Mouse (Mus musculus) liver, adult 2 months (tissue): ENCODE data around the gene Purb. TPM values are rescaled to one million over a fixed set of nuclear protein-coding genes. Genes with fewer than 3 reads are reported as not detected.

Experiments used
- DNase-seq: peaks from one replicate; pipeline ENCODE4 v3.0.0-alpha.2; 2011; ENCODE audit warnings: low read depth, low spot score; ENCODE audit errors: extremely low read depth
- H3K27ac ChIP-seq: fragments of 200-500 bp; replicated peaks from 2 replicates; pipeline ENCODE4 v1.5.1; 2012; ENCODE audit warnings: low read depth, mild to moderate bottlenecking, control low read depth, inconsistent platforms, low read length; ENCODE audit not compliant: insufficient read depth
- H3K27me3 ChIP-seq: fragments of 200-500 bp; 2 replicates; pipeline ENCODE4 v1.6.1; 2012; ENCODE audit warnings: mild to moderate bottlenecking, moderate library complexity, low read length, inconsistent platforms; ENCODE audit not compliant: control insufficient read depth, insufficient read depth
- H3K36me3 ChIP-seq: fragments of 200-500 bp; 2 replicates; pipeline ENCODE4 v1.6.1; 2012; ENCODE audit warnings: low read length, inconsistent platforms; ENCODE audit not compliant: control insufficient read depth, insufficient read depth
- H3K4me1 ChIP-seq: fragments of 200-500 bp; 2 replicates; pipeline ENCODE4 v1.6.1; 2011; ENCODE audit warnings: low read length; ENCODE audit not compliant: control insufficient read depth, insufficient read depth
- H3K4me3 ChIP-seq: fragments of 200-500 bp; 2 replicates; pipeline ENCODE4 v1.5.1; 2011; ENCODE audit warnings: low read depth, mild to moderate bottlenecking, control low read depth, low read length, moderate library complexity; ENCODE audit not compliant: insufficient read depth
- H3K79me2 ChIP-seq: fragments of 200-500 bp; 2 replicates; pipeline ENCODE4 v1.6.1; 2012; ENCODE audit warnings: inconsistent platforms, mild to moderate bottlenecking, low read length, moderate library complexity; ENCODE audit not compliant: control insufficient read depth, insufficient read depth
- H3K9ac ChIP-seq: fragments of 200-500 bp; 2 replicates; pipeline ENCODE4 v1.6.1; 2012; ENCODE audit warnings: low read depth, mild to moderate bottlenecking, control low read depth, inconsistent platforms, low read length
- CTCF ChIP-seq: fragments of 200-500 bp; IDR thresholded peaks from 2 replicates; pipeline ENCODE4 v1.5.1; 2011; ENCODE audit warnings: low read depth, low read length, control low read depth
- POLR2A ChIP-seq: fragments of 200-500 bp; IDR thresholded peaks from 2 replicates; pipeline ENCODE4 v1.6.1; 2011; ENCODE audit warnings: low read length, control low read depth; ENCODE audit not compliant: insufficient read depth; ENCODE audit errors: extremely low read depth
- WGBS: fragments of 180-500 bp; shearing (Covaris S2); methylation state at CpG from one replicate; pipeline ENCODE4 v1.1.7; 2018; 5-methylcytosine and 5-hydroxymethylcytosine counted together
- polyA plus RNA-seq: library from polyadenylated mRNA; depleted of rRNA; stranded (reverse); fragments of >200 nt; gene quantifications from 2 replicates; pipeline ENCODE4 v1.2.3, GENCODE M21; 2012; rRNA removed
- total RNA-seq: library from RNA; depleted of rRNA; stranded (reverse); fragments of >200 nt; gene quantifications from 2 replicates; pipeline ENCODE4 v1.2.3, GENCODE M21; 2014; rRNA removed

Purb gene
- total and polyA plus RNA-seq, 2 experiments, result 2.5 to 11.2 TPM

DNA sequence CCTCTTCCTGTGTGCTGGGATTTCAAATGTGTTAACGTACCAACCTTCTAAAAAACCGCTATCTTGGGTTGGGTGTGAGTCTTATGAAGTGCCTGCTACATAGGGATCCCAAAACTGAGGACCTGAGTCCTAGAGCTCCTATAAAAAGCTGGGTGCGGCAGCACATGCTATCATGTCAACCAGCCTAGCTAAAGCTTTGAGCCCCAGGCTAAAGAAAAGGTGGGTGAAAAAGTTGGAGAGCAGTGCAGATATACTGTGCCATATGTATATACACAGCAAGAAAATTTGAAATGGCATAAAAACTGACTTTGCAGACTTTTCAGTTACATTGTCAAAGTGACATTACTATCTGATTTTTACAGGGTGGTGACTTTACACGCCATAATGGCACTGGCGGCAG is 57.0 kb downstream of the Purb start:
- Histone ChIP-seq H3K27me3 (no peaks in the 10 kb centered on the region), H3K36me3 (peaks cover 27% of the 10 kb centered on the region), H3K79me2 (peaks cover 11% of the 10 kb centered on the region), H3K4me1 (peaks cover 14% of the 10 kb centered on the region), H3K27ac (no peak overlapping the region), H3K9ac (no peak overlapping the region), H3K4me3 (no peak overlapping the region)
- no peak for TF ChIP-seq POLR2A
- no peak for TF ChIP-seq CTCF
- no peak for DNase-seq
- WGBS, result 88% methylated on average over 5 of the region's 5 CpGs

Other genes starting within 250 kb of the Purb start
- gene Npc1l1, start 245.8 kb downstream of the Purb start, total RNA-seq, result not detected in 2 replicates
- gene Npc1l1, start 245.8 kb downstream of the Purb start, polyA plus RNA-seq, result 0.05 TPM in 1 of 2 replicates, not detected in the other
- 28.5 and 31.8 TPM in 2 replicates for gene Ddx56, start 208.1 kb downstream of the Purb start, total RNA-seq
- gene Ddx56, start 208.1 kb downstream of the Purb start, polyA plus RNA-seq, result 19.2 and 30.0 TPM in 2 replicates
- gene Tmed4, start 201.0 kb downstream of the Purb start, total RNA-seq, result 42.2 and 43.1 TPM in 2 replicates
- gene Tmed4, start 201.0 kb downstream of the Purb start, polyA plus RNA-seq, result 80.1 and 83.2 TPM in 2 replicates
- gene Ogdh, start 184.3 kb downstream of the Purb start, total RNA-seq, result 69.9 and 106 TPM in 2 replicates
- gene Ogdh, start 184.3 kb downstream of the Purb start, polyA plus RNA-seq, result 71.1 and 85.2 TPM in 2 replicates
- 3.0 and 4.4 TPM in 2 replicates for gene Zmiz2, start 86.8 kb downstream of the Purb start, total RNA-seq
- 14.7 and 15.2 TPM in 2 replicates for gene Zmiz2, start 86.8 kb downstream of the Purb start, polyA plus RNA-seq
- gene Ppia, start 60.5 kb downstream of the Purb start, total RNA-seq, result 1,424 and 1,884 TPM in 2 replicates
- gene Ppia, start 60.5 kb downstream of the Purb start, polyA plus RNA-seq, result 454 and 472 TPM in 2 replicates
- 35.8 and 44.4 TPM in 2 replicates for gene H2afv, start 31.5 kb downstream of the Purb start, total RNA-seq
- gene H2afv, start 31.5 kb downstream of the Purb start, polyA plus RNA-seq, result 30.9 and 31.1 TPM in 2 replicates
- gene Myo1g, start 45.0 kb upstream of the Purb start, total RNA-seq, result 1.1 and 2.6 TPM in 2 replicates
- gene Myo1g, start 45.0 kb upstream of the Purb start, polyA plus RNA-seq, result 1.4 and 2.3 TPM in 2 replicates
- gene Ccm2, start 71.0 kb upstream of the Purb start, total RNA-seq, result 16.5 and 18.6 TPM in 2 replicates
- gene Ccm2, start 71.0 kb upstream of the Purb start, polyA plus RNA-seq, result 43.7 and 49.6 TPM in 2 replicates
- gene Nacad, start 130.1 kb upstream of the Purb start, total RNA-seq, result under 0.01 TPM in 2 replicates
- 0.02 TPM in 1 of 2 replicates, not detected in the other for gene Nacad, start 130.1 kb upstream of the Purb start, polyA plus RNA-seq
- gene Tbrg4, start 150.2 kb upstream of the Purb start, total RNA-seq, result 17.7 and 18.0 TPM in 2 replicates
- gene Tbrg4, start 150.2 kb upstream of the Purb start, polyA plus RNA-seq, result 49.4 and 71.0 TPM in 2 replicates
- gene Wap, start 162.7 kb upstream of the Purb start, total RNA-seq, result not detected in 2 replicates
- not detected in 2 replicates for gene Wap, start 162.7 kb upstream of the Purb start, polyA plus RNA-seq
- gene Ramp3, start 182.6 kb upstream of the Purb start, total RNA-seq, result 0.07 and 0.09 TPM in 2 replicates
- 0.09 and 0.16 TPM in 2 replicates for gene Ramp3, start 182.6 kb upstream of the Purb start, polyA plus RNA-seq